Mouse (Mus musculus) hindbrain, embryonic 13.5 days (tissue): ENCODE data around the gene Tcf20. TPM values are rescaled to one million over a fixed set of nuclear protein-coding genes. Genes with fewer than 3 reads are reported as not detected.

Experiments used
- ATAC-seq: fragments of 200-750 bp; cut with Nextera tagmentation; 2 replicates; pipeline ENCODE4 v1.8.0; 2017; ENCODE audit warnings: moderate TSS enrichment; ENCODE audit not compliant: low FRiP score
- H3K27ac ChIP-seq: fragments of 300-500 bp; sonication (generic); 2 replicates; pipeline ENCODE4 v1.5.1; 2015; ENCODE audit warnings: inconsistent platforms, mild to moderate bottlenecking, moderate library complexity
- H3K27me3 ChIP-seq: fragments of 300-500 bp; sonication (generic); 2 replicates; pipeline ENCODE4 v1.6.1; 2015; ENCODE audit warnings: mild to moderate bottlenecking, inconsistent platforms
- H3K36me3 ChIP-seq: fragments of 300-500 bp; sonication (generic); 2 replicates; pipeline ENCODE4 v1.6.1; 2015; ENCODE audit warnings: mild to moderate bottlenecking, inconsistent platforms
- H3K4me1 ChIP-seq: fragments of 300-500 bp; sonication (generic); replicated peaks from 2 replicates; pipeline ENCODE4 v1.6.1; 2015; ENCODE audit warnings: inconsistent platforms
- H3K4me2 ChIP-seq: fragments of 300-500 bp; sonication (generic); 2 replicates; pipeline ENCODE4 v1.6.1; 2015; ENCODE audit warnings: inconsistent platforms, mild to moderate bottlenecking, moderate library complexity
- H3K4me3 ChIP-seq: fragments of 300-500 bp; sonication (generic); 2 replicates; pipeline ENCODE4 v1.5.1; 2015; ENCODE audit warnings: mild to moderate bottlenecking, inconsistent platforms
- H3K9ac ChIP-seq: fragments of 300-500 bp; sonication (generic); 2 replicates; pipeline ENCODE4 v1.6.1; 2015; ENCODE audit warnings: mild to moderate bottlenecking, inconsistent platforms
- H3K9me3 ChIP-seq: fragments of 300-500 bp; sonication (generic); 2 replicates; pipeline ENCODE4 v1.6.1; 2016; ENCODE audit warnings: inconsistent platforms
- WGBS: fragments of 180-500 bp; shearing (Covaris S2); methylation state at CpG from one replicate; pipeline ENCODE4 v1.1.7; 2015; 5-methylcytosine and 5-hydroxymethylcytosine counted together
- polyA plus RNA-seq: library from polyadenylated mRNA; unstranded; fragments of >200 nt; fragmentation: Nextera tagmentation; extraction: Ambion mirVana; gene quantifications from 2 replicates; pipeline ENCODE4 v1.2.1, GENCODE M21; 2015

The Tcf20 gene
- polyA plus RNA-seq: 11.8 and 12.6 TPM in 2 replicates

- peak within 1 kb of the TSS; percentile 73 for H3K4me2 ChIP-seq
- H3K36me3 ChIP-seq: no peaks in the 10 kb centered on the region
- peaks cover 85% of the 10 kb centered on the region for H3K4me1 ChIP-seq
- no peaks in the 10 kb centered on the region for H3K9me3 ChIP-seq
- 0% methylated on average over 20 of the region's 20 CpGs for WGBS
- H3K9ac ChIP-seq: peak within 1 kb of the TSS; percentile 63
- peak within 1 kb of the TSS; percentile 72 for H3K27ac ChIP-seq
- peak within 1 kb of the TSS; percentile 40 for H3K4me3 ChIP-seq
- peaks cover 36% of the 10 kb centered on the region for H3K27me3 ChIP-seq
- ATAC-seq: peak; percentile 78
Measured at GRCm38 (mm10) chr15:82987732-82988112, at the start of gene Tcf20. Tcf20 (minus strand) TSS chr15:82987872.

GRCm38 (mm10) chr15:83036900-83037519, 49.3 kb upstream of the Tcf20 start:
- Histone ChIP-seq H3K9ac (no peak overlapping the region), H3K27ac (no peak overlapping the region), H3K36me3 (no peaks in the 10 kb centered on the region), H3K27me3 (peaks cover 42% of the 10 kb centered on the region), H3K9me3 (no peaks in the 10 kb centered on the region), H3K4me2 (no peak overlapping the region), H3K4me1 (peaks cover 68% of the 10 kb centered on the region), H3K4me3 (no peak overlapping the region)
- WGBS: 79% methylated on average over 14 of the region's 14 CpGs
- ATAC-seq: no peak

- no peak overlapping the region for H3K9ac ChIP-seq
- H3K9me3 ChIP-seq: no peaks in the 10 kb centered on the region
- no peak overlapping the region for H3K4me2 ChIP-seq
- no peak overlapping the region for H3K4me3 ChIP-seq
- ATAC-seq: no peak
- WGBS: 62% methylated on average over 7 of the region's 7 CpGs
- no peaks in the 10 kb centered on the region for H3K36me3 ChIP-seq
- H3K4me1 ChIP-seq: peaks cover 68% of the 10 kb centered on the region
- peaks cover 41% of the 10 kb centered on the region for H3K27me3 ChIP-seq
- no peak overlapping the region for H3K27ac ChIP-seq
Measured at GRCm38 (mm10) chr15:83036089-83036488, 48.4 kb upstream of the Tcf20 start.

DNA sequence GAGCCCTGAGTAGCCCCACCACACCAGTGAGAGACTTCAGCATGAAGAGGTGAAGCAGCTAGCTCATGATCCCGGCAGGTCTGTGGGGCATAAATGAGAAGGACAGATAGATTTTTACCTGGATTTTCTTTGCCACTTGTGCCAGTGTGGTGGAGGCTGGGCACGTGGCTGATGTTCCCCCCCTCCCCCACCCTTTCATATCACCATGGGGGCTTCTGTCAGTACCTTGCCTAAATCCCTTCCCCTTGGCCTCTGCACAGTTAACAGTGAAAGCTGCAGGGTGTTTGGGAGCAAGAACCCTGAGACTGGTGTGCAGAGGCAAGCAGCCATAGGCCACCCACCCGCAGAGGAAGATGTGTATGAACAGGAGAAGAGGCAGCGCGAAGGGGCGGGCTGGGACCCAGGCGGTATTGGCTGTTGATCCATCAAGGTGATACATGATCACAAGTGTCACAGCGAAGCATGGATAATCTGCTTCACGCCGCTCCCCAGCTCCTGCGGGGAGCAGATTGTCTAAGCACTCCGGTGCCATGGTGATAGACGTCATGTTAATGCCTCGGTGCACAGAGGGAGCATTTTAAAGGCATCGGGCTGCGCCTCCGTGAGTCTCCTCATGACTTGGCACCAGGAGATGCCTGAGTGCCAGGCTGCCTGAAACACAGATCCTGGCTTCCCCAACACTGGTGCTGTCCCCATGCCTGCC, 46.8 kb upstream of the Tcf20 start:
- H3K4me2 ChIP-seq: peak overlapping the region; percentile 43

DNA sequence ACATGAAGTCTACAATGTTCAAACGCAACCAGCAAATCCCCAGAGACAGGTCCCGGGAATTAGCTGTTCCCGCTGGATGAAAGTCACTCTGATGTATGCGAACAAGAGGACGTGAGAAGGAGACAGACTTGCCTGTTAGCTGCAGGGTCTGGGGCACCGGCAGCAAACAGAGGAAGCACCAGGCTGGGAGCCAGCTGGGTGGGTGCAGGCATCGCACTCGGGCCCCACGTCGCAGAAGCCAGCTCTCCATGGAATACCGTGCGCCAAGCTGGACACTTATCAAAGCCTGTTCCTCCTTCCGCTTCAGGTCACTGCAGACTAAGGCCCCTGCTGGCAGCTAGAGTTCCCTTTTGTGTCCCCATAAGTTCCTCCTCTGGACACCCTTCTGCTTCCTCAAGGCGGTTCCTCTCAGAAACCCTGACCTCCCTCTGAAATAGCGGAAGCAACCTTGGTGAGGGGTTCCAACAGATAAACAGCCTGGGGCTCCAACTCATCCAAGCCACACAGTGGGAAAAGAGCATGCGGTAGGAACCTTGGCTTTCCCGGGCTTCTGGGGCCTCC, 45.4 kb upstream of the Tcf20 start, which contains the start of gene Nfam1:
Nfam1 (minus strand) TSS at position 326 of the 561 bp plus-strand sequence.
- no peak for ATAC-seq
- 31% methylated on average over 17 of the region's 17 CpGs for WGBS
- Histone ChIP-seq H3K27ac (peak within 1 kb of the TSS; percentile 76), H3K9ac (peak within 1 kb of the TSS; percentile 62), H3K9me3 (no peaks in the 10 kb centered on the region), H3K4me3 (no peak within 1 kb of the TSS), H3K4me2 (peak within 1 kb of the TSS; percentile 43; the same call in 1 of the 2 replicates), H3K27me3 (peaks cover 39% of the 10 kb centered on the region), H3K36me3 (no peaks in the 10 kb centered on the region), H3K4me1 (peaks cover 66% of the 10 kb centered on the region)

More for the DNA sequence above, 46.8 kb upstream of the Tcf20 start:
- peaks cover 71% of the 10 kb centered on the region for H3K4me1 ChIP-seq
- H3K4me3 ChIP-seq: no peak overlapping the region
- peak; percentile 57 for ATAC-seq
- 4% methylated on average over 17 of the region's 17 CpGs for WGBS
- no peaks in the 10 kb centered on the region for H3K36me3 ChIP-seq
- H3K27me3 ChIP-seq: peaks cover 40% of the 10 kb centered on the region
- peak overlapping the region; percentile 76 for H3K27ac ChIP-seq
- H3K9ac ChIP-seq: peak overlapping the region; percentile 62
- no peaks in the 10 kb centered on the region for H3K9me3 ChIP-seq

DNA sequence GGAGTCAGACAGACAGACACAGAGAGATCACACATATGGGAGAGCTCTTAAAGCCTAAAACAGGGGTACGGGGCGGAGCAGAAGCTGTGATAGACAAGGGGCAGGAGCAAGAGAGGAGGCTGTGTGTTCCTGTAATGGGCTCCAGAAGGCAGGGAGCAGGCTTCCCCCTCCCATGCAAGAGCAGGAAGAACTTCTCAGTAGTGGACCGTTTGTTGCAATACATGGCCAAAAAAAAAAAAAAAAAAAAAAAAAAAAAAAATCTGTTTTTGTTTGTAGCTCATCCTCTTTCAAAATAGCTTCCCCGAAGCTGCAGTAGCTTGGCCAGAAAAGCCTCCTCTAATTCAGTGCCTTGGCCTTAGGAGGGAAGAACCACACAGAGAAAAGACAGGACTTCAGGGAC, 43.2 kb upstream of the Tcf20 start:
- H3K9me3 ChIP-seq: no peaks in the 10 kb centered on the region
- H3K27me3 ChIP-seq: peaks cover 53% of the 10 kb centered on the region
- no peak for ATAC-seq
- H3K4me3 ChIP-seq: no peak overlapping the region
- H3K9ac ChIP-seq: no peak overlapping the region
- H3K27ac ChIP-seq: no peak overlapping the region
- H3K36me3 ChIP-seq: no peaks in the 10 kb centered on the region
- 68% methylated on average over 4 of the region's 4 CpGs for WGBS
- no peak overlapping the region for H3K4me2 ChIP-seq
- H3K4me1 ChIP-seq: peaks cover 59% of the 10 kb centered on the region

DNA sequence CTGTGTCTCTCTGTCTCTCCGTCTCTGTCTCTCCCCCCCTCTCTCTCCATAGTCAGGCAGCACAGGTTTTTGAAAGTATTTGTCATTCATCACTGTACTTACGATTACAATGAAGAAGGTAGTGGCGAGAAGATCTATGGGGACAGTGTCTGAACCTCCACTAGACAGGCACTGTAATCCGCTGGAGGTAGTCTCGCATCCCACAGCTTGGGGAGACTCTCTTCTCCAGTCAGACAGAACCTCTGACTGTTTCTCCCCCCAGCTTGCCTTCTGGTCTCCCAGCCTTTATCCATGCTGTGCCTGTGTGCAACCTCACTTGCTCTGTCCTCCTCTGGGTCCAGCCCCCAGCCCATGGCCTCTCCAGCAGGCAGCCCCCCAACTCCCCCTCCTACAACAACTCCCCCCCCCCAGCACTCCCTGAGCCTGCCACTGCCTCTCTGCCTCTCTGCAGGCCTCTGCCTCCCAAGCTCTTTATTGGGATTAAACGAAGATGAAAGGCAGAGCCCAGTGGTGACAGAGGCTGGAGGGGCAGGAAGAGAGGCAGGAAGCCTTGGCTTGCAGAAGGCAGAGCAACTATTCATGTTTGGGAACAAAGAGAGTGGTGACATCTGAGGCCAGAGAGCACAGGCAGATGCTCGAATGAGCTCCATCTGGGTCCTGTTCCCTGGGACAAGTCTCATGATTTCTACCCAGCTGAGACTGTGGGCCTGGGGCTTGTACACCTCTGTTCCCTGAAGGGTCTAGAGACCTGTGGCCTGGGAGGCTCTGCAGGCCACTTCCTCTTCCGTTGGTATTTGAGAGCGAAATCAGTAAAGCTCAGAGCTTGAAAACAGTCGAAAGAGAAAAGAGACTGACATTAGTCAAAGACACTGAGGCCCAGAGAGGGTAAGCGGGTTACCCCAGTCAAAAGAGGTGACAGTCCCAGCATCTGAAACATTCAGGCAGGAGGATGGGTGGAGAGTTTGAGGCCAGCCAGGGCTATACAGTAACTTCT, 42.4 kb upstream of the Tcf20 start:
- no peak for ATAC-seq
- H3K36me3 ChIP-seq: no peaks in the 10 kb centered on the region
- H3K9ac ChIP-seq: peak overlapping the region; percentile 19; the same call in 1 of the 2 replicates
- H3K27me3 ChIP-seq: peaks cover 53% of the 10 kb centered on the region
- H3K27ac ChIP-seq: peak overlapping the region; percentile 66
- no peaks in the 10 kb centered on the region for H3K9me3 ChIP-seq
- H3K4me1 ChIP-seq: peaks cover 62% of the 10 kb centered on the region
- H3K4me2 ChIP-seq: no peak overlapping the region
- 31% methylated on average over 11 of the region's 11 CpGs for WGBS
- no peak overlapping the region for H3K4me3 ChIP-seq

DNA sequence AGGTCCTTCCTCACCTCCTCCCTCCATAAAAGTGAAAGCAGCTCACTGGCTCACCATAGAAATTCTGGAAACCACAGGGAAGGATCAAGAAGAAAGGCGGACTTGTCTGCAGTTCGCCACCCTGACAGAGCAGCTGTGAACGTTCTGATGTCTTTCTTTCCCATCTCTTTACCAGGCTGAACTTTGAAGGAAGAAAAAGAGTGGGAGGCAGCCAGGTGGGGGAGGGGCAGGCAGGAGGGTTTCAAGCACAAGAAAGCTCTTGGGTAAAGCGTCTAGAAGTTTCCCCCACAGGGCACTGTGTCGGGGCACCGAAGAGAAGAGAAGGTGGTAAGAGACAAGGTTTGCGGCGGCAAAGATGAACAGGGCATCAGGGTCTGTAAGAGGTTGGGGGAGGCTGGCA, 38.5 kb upstream of the Tcf20 start:
- Histone ChIP-seq H3K27ac (no peak overlapping the region), H3K4me3 (no peak overlapping the region), H3K4me2 (no peak overlapping the region), H3K4me1 (peaks cover 42% of the 10 kb centered on the region), H3K9me3 (no peaks in the 10 kb centered on the region), H3K27me3 (peaks cover 52% of the 10 kb centered on the region), H3K36me3 (no peaks in the 10 kb centered on the region), H3K9ac (no peak overlapping the region)
- WGBS: 45% methylated on average over 8 of the region's 8 CpGs
- no peak for ATAC-seq

- Histone ChIP-seq H3K9me3 (no peaks in the 10 kb centered on the region), H3K36me3 (no peaks in the 10 kb centered on the region), H3K4me3 (no peak overlapping the region), H3K27ac (no peak overlapping the region), H3K4me2 (no peak overlapping the region), H3K4me1 (peaks cover 36% of the 10 kb centered on the region), H3K27me3 (peaks cover 53% of the 10 kb centered on the region), H3K9ac (no peak overlapping the region)
- no peak for ATAC-seq
- WGBS: 34% methylated on average over 25 of the region's 25 CpGs
Measured at GRCm38 (mm10) chr15:83025041-83025760, 37.5 kb upstream of the Tcf20 start.

DNA sequence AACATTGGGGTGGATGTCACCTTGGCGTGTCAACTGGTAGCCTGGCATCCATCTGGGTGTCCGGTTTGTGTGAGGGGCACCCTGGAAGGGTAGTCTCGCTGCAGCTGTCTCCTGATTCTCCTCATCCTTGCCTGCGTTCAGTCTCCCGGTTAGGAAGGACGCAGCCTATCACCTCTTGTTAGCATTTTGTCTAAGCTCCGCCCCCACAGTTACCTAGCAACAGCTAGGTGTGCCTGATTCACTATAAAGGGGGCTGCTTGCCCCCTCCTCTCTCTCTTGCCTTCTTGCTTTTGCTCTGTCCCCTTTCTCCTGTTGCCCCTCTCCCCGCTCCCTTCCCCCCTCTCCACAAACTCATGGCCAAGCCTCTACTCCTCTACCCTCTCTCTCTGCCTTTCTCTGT, 35.3 kb upstream of the Tcf20 start:
- no peak for ATAC-seq
- H3K9ac ChIP-seq: no peak overlapping the region
- H3K4me3 ChIP-seq: no peak overlapping the region
- peaks cover 52% of the 10 kb centered on the region for H3K27me3 ChIP-seq
- H3K36me3 ChIP-seq: no peaks in the 10 kb centered on the region
- H3K27ac ChIP-seq: no peak overlapping the region
- WGBS: 30% methylated on average over 8 of the region's 8 CpGs
- H3K9me3 ChIP-seq: no peaks in the 10 kb centered on the region
- H3K4me1 ChIP-seq: peaks cover 33% of the 10 kb centered on the region
- H3K4me2 ChIP-seq: no peak overlapping the region

GRCm38 (mm10) chr15:83010990-83011664, 23.5 kb upstream of the Tcf20 start:
- Histone ChIP-seq H3K4me3 (no peak overlapping the region), H3K9me3 (no peaks in the 10 kb centered on the region), H3K36me3 (no peaks in the 10 kb centered on the region), H3K27ac (peak overlapping the region; percentile 60; the same call in 1 of the 2 replicates), H3K4me1 (peaks cover 40% of the 10 kb centered on the region), H3K4me2 (peak overlapping the region; percentile 19), H3K9ac (peak overlapping the region; percentile 49), H3K27me3 (peaks cover 67% of the 10 kb centered on the region)
- peak; percentile 53; the same call in 1 of the 2 replicates for ATAC-seq
- WGBS: 13% methylated on average over 15 of the region's 15 CpGs
